Mouse (Mus musculus): ENCODE data around the gene Sept4. TPM values are rescaled to one million over a fixed set of nuclear protein-coding genes. Genes with fewer than 3 reads are reported as not detected.

The Sept4 gene
- polyA plus RNA-seq, 1 experiment from 2014 or later: 8.0 TPM

DNA sequence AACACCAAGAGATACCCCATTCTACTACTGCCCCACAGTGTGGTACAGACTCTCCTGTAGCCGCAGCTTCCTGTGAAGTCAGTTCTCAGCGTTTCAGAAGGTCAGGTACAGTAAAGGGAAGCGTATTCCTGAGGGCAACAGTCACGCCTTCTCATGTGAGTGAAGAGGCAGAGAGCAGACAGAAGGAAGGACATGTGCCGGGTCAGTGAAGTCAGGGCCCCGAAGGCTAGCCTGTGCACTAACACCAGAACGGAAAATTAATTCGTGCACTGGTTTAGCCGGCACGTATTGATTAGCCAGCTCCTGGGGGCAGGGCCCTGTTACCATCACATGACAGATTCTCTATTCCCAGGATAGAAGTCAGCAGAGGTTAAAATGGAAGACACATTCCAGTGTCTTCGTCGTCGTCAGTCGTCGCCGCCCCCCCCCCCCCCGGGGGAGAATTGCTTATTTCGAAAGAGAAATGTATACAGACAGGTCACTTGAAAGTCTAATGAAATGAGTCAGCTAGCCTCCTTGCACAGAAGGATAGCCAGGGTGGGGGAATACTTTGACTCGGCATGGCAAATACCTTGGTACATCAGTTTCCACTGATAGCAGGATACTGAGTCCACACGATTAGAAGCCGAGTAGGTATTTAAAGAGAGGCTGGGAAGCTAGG is 5.9 kb downstream of the Sept4 start:
- Histone ChIP-seq H3K4me1 (replicated peaks; ENCODE audit: control insufficient read depth, insufficient read depth, low read length) (peaks cover 8% of the 10 kb centered on the region), H3K27me3 (ENCODE audit: control insufficient read depth, insufficient read depth, low read length) (no peaks in the 10 kb centered on the region), H3K4me2 (ENCODE audit: low read depth, low read length, severe bottlenecking) (no peak overlapping the region), H3K9ac (ENCODE audit: low read length) (no peak overlapping the region), H3K9me3 (ENCODE audit: control insufficient read depth, low read length) (no peaks in the 10 kb centered on the region), H3K27ac (ENCODE audit: low read depth, low read length) (no peak overlapping the region), H3K4me3 (ENCODE audit: low read depth, low read length) (no peak overlapping the region), H3K36me3 (ENCODE audit: control insufficient read depth, insufficient read depth, low read length) (no peaks in the 10 kb centered on the region)
- no peak for DNase-seq (ENCODE audit: low spot score)
- WGBS: 80% methylated on average over 21 of the region's 21 CpGs
- ATAC-seq (replicated peaks; ENCODE audit: low FRiP score): no peak

DNA sequence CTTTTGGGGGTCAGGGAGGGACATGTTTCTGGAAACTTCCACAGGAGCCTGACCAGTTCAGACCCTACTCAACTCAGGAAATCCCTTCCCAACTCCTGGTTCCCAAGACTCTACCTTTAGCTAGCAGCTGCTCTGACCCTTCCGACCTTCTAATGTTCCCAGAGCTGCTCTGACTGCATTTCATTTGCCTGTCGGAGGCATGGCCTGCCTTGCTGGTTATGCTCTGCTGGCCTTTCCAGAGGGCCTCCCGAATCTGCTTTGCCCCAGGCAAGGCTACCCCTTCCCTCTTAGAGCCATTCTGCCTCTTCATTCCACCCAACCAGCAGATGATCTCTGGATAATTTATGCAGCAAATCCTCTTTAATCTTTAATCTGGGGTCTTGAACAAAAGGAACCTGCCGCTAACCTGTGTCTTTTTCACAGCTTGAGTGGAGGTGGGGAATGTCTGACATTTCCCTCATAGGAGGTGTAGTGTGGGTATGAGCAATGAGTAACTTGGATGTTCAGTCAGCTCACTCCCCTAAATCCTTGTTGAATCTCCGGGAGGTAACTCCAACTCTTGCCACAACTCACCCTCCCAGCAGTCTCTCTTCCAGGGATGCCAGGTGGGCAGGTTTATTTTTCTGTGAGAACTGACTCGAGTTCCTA is 9.0 kb downstream of the Sept4 start:
- H3K27me3 ChIP-seq (ENCODE audit: control insufficient read depth, insufficient read depth, low read length): no peaks in the 10 kb centered on the region
- H3K36me3 ChIP-seq (ENCODE audit: control insufficient read depth, insufficient read depth, low read length): no peaks in the 10 kb centered on the region
- ATAC-seq (replicated peaks; ENCODE audit: low FRiP score) (no peak), DNase-seq (ENCODE audit: low spot score) (no peak)
- H3K27ac ChIP-seq (ENCODE audit: low read depth, low read length): no peak overlapping the region
- H3K4me3 ChIP-seq (ENCODE audit: low read depth, low read length): peak overlapping the region; percentile 54
- peak overlapping the region; percentile 96 for H3K4me2 ChIP-seq (ENCODE audit: low read depth, low read length, severe bottlenecking)
- H3K9ac ChIP-seq (ENCODE audit: low read length): peak overlapping the region; percentile 72
- 10% methylated on average over 6 of the region's 6 CpGs for WGBS
- H3K9me3 ChIP-seq (ENCODE audit: control insufficient read depth, low read length): no peaks in the 10 kb centered on the region
- peaks cover 8% of the 10 kb centered on the region for H3K4me1 ChIP-seq (replicated peaks; ENCODE audit: control insufficient read depth, insufficient read depth, low read length)

DNA sequence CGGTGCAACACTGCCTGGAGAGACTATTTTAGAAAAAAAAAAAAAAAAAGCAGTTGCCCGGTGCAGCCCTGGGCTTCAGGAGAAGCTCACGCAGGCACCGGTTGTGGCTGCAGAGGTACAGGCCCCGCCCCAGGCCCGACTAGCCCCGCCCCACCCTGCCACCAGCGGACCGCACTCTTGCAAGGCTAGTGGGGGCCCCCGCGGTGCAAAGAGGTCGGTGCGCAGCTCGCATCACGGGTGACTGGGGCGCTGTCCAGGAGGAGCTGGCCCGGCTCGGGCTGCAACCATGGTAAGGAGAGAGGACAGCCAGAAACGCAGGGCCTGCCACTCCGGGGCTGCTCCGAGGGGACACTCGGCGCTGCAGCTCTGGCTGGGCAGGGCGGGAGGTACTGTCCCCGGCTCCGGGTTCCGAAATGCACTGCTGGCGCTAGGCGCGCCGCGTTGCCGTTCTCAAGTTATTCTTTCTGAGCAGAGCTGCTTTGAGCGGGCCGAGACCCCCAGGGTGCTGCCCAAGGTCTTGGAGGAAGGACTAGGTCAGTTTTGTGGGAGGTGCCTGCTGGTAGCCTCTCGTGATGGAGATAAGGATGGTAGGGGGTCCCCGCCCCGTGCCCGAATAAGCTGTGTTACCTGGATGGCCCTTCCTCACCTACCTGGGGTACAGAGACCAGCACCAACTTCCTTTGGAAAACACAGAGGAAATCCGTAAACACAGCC is 9.7 kb downstream of the Sept4 start:
- peaks cover 8% of the 10 kb centered on the region for H3K4me1 ChIP-seq (replicated peaks; ENCODE audit: control insufficient read depth, insufficient read depth, low read length)
- H3K4me3 ChIP-seq (ENCODE audit: low read depth, low read length): peak overlapping the region; percentile 54
- under 1% methylated on average over 40 of the region's 40 CpGs for WGBS
- no peaks in the 10 kb centered on the region for H3K36me3 ChIP-seq (ENCODE audit: control insufficient read depth, insufficient read depth, low read length)
- no peaks in the 10 kb centered on the region for H3K9me3 ChIP-seq (ENCODE audit: control insufficient read depth, low read length)
- H3K27me3 ChIP-seq (ENCODE audit: control insufficient read depth, insufficient read depth, low read length): no peaks in the 10 kb centered on the region
- DNase-seq (ENCODE audit: low spot score) (peak; percentile 86), ATAC-seq (replicated peaks; ENCODE audit: low FRiP score) (peak; percentile 76)
- 0 out of 2 replicates have a peak overlapping the region, but pooled peaks have one; percentile 3 for H3K27ac ChIP-seq (ENCODE audit: low read depth, low read length)
- H3K9ac ChIP-seq (ENCODE audit: low read length): peak overlapping the region; percentile 72
- peak overlapping the region; percentile 96 for H3K4me2 ChIP-seq (ENCODE audit: low read depth, low read length, severe bottlenecking)

DNA sequence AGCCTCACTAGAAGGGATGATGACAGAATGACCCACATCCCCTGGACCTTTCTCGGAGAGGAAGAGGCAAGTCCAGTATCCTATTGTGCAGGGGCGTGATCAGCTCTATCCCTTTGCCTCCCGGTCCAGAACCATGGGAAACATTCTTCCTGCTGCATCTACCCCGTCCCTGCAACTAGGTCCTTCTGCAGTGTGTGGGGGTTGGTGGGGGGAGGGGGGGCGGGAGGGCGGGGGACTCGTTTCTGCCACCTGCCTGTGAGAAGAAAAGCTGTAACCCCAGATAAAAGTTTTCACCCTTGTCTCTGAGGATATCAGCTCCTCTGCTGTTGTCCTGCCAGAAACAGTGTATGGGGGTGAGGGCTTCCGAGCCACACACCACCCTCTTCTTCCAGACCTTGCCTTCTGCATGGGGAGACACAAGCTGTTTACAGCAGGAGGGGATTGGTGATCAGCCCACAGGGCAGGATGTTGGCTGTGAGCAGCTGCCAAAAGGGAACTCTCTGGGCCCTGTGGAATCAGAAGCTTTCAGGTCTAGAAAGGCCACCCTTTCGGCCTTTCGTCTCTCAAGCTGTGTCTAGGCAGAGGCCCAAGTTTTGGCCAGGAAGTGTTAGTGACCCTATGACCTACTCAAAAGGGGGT is 10.4 kb downstream of the Sept4 start:
- Histone ChIP-seq H3K4me1 (replicated peaks; ENCODE audit: control insufficient read depth, insufficient read depth, low read length) (peaks cover 8% of the 10 kb centered on the region), H3K27me3 (ENCODE audit: control insufficient read depth, insufficient read depth, low read length) (no peaks in the 10 kb centered on the region), H3K9ac (ENCODE audit: low read length) (peak overlapping the region; percentile 72), H3K36me3 (ENCODE audit: control insufficient read depth, insufficient read depth, low read length) (no peaks in the 10 kb centered on the region), H3K4me3 (ENCODE audit: low read depth, low read length) (peak overlapping the region; percentile 54), H3K27ac (ENCODE audit: low read depth, low read length) (no peak overlapping the region), H3K4me2 (ENCODE audit: low read depth, low read length, severe bottlenecking) (peak overlapping the region; percentile 96), H3K9me3 (ENCODE audit: control insufficient read depth, low read length) (no peaks in the 10 kb centered on the region)
- 0 out of 2 replicates have a peak, but pooled peaks have one; percentile 44 for ATAC-seq (replicated peaks; ENCODE audit: low FRiP score)
- WGBS: 15% methylated on average over 10 of the region's 10 CpGs
- DNase-seq (ENCODE audit: low spot score): no peak

DNA sequence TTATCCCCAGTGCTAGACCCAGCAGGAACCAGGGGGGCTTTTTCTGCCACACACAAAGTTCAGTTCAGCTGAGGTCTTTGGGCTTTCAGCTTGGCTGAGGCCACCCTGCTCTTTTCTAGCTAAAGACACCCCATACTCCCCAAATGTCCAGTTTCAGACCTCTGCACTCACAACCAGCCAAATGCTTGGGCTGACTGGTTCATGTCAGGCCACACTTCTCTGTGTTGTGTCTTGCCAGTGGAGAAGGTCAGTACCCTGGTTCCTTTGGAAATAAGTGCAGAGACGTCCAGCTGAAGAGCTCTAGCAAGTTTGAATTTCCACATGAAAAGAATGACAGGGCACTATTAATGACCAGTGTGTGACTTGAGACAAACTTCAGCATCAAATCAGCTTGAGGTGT is 11.0 kb downstream of the Sept4 start:
- Histone ChIP-seq H3K9ac (ENCODE audit: low read length) (no peak overlapping the region), H3K9me3 (ENCODE audit: control insufficient read depth, low read length) (no peaks in the 10 kb centered on the region), H3K4me3 (ENCODE audit: low read depth, low read length) (no peak overlapping the region), H3K4me2 (ENCODE audit: low read depth, low read length, severe bottlenecking) (no peak overlapping the region), H3K27me3 (ENCODE audit: control insufficient read depth, insufficient read depth, low read length) (no peaks in the 10 kb centered on the region), H3K36me3 (ENCODE audit: control insufficient read depth, insufficient read depth, low read length) (no peaks in the 10 kb centered on the region), H3K27ac (ENCODE audit: low read depth, low read length) (no peak overlapping the region), H3K4me1 (replicated peaks; ENCODE audit: control insufficient read depth, insufficient read depth, low read length) (peaks cover 8% of the 10 kb centered on the region)
- WGBS: 49% methylated on average over 1 of the region's 1 CpGs
- no peak for DNase-seq (ENCODE audit: low spot score)
- no peak for ATAC-seq (replicated peaks; ENCODE audit: low FRiP score)

DNA sequence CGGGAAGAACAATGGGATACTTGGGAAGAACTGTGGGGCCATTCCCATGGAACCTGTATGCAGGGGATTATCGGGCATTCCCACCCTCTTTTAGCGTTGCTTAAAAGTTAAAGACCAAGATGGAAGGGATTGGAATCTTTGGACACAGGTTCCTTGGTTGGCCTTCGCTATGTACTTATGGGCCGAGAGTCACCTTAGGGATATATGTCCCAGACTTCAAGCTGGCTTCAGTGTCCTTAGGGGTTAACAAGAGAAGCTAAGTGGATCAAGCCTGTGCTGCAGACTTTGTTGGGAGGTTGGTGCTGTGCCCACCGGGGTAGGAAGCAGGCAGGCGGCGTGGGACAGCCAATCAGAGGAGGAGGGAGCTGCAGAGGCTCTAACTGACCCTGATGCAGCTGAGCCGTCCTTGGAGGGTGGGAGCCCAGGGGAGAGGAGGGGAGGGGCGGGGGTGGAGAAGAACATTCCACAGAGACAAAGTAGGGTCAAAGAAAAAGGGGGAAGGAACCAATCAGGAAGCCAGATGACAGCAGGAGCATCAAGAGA is 11.9 kb downstream of the Sept4 start:
- Histone ChIP-seq H3K4me3 (ENCODE audit: low read depth, low read length) (no peak overlapping the region), H3K27ac (ENCODE audit: low read depth, low read length) (no peak overlapping the region), H3K9ac (ENCODE audit: low read length) (no peak overlapping the region), H3K9me3 (ENCODE audit: control insufficient read depth, low read length) (no peaks in the 10 kb centered on the region), H3K36me3 (ENCODE audit: control insufficient read depth, insufficient read depth, low read length) (no peaks in the 10 kb centered on the region), H3K27me3 (ENCODE audit: control insufficient read depth, insufficient read depth, low read length) (no peaks in the 10 kb centered on the region), H3K4me1 (replicated peaks; ENCODE audit: control insufficient read depth, insufficient read depth, low read length) (peaks cover 8% of the 10 kb centered on the region), H3K4me2 (ENCODE audit: low read depth, low read length, severe bottlenecking) (no peak overlapping the region)
- DNase-seq (ENCODE audit: low spot score) (no peak), ATAC-seq (replicated peaks; ENCODE audit: low FRiP score) (no peak)
- WGBS: 40% methylated on average over 10 of the region's 10 CpGs

DNA sequence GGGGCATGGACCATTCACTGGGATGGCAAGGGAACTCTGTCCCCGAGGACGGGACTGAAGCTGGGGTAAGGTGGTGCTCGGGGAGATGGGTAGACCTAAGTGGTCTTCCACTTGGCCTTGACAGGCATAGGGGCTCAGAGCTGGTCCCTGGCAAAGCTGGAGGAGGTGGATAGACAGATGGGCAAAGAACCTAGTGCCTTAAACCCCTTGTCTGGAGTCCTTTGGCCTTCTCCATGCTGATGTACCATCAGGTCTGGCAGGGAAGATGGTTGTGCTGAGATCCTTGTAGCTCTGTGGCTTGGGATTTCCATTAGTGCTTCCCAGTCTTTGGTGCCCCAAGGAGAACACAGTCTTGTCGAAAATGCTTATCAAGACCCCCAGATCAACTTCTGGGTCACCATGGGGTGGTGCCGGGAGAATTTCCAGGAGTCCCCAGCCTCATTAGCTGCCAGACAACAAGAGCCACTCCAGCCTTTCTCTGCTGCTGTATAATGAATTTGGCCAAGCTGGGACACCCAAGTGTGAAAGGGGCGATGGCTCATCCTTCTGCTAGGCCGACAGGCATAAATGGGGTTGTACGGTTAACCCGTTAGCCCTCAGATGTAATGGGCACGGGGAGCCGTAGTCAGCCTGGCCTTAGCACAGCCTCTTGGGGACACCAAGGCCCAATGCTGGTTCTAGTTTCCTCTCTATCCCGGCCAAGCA is 12.6 kb downstream of the Sept4 start:
- Histone ChIP-seq H3K27ac (ENCODE audit: low read depth, low read length) (no peak overlapping the region), H3K4me2 (ENCODE audit: low read depth, low read length, severe bottlenecking) (no peak overlapping the region), H3K4me3 (ENCODE audit: low read depth, low read length) (no peak overlapping the region), H3K9ac (ENCODE audit: low read length) (no peak overlapping the region), H3K4me1 (replicated peaks; ENCODE audit: control insufficient read depth, insufficient read depth, low read length) (peaks cover 8% of the 10 kb centered on the region), H3K36me3 (ENCODE audit: control insufficient read depth, insufficient read depth, low read length) (no peaks in the 10 kb centered on the region), H3K27me3 (ENCODE audit: control insufficient read depth, insufficient read depth, low read length) (no peaks in the 10 kb centered on the region), H3K9me3 (ENCODE audit: control insufficient read depth, low read length) (no peaks in the 10 kb centered on the region)
- 86% methylated on average over 12 of the region's 12 CpGs for WGBS
- DNase-seq (ENCODE audit: low spot score) (no peak), ATAC-seq (replicated peaks; ENCODE audit: low FRiP score) (no peak)

Data from forebrain, embryonic 11.5 days (tissue).